Mouse (Mus musculus): ENCODE results near the gene Atxn3.

- TF ChIP-seq POLR2A (IDR thresholded peaks at IDR 0.05; ENCODE audit: extremely low read depth, insufficient read depth, low read length) (no peak), CTCF (IDR thresholded peaks at IDR 0.05; ENCODE audit: low read depth, low read length) (no peak)
Measured at GRCm38 (mm10) chr12:101911346-101911745, 46.7 kb downstream of the Atxn3 start.
